Mouse (Mus musculus) liver, embryonic 14.5 days (tissue): Measurements from ENCODE around the gene Fbrs. TPM values are rescaled to one million over a fixed set of nuclear protein-coding genes. Genes with fewer than 3 reads are reported as not detected.
"Not testable (repeated sequence)": the region's sequence is repeated elsewhere in the genome, so short reads cannot be mapped to it uniquely, and the experiment has no call there.

Experiments
- ATAC-seq: fragments of 200-750 bp; cut with Nextera tagmentation; 2 replicates; pipeline ENCODE4 v1.8.0; 2017; ENCODE audit warnings: moderate number of reproducible peaks, mild to moderate bottlenecking, moderate library complexity; ENCODE audit not compliant: insufficient read depth
- DNase-seq, 3 experiments: peaks; one replicate each; pipeline ENCODE4 v3.0.0-alpha.2; 2012 to 2013; ENCODE audit warnings: low read depth in 3 of 3, low spot score in 3 of 3
- H3K27ac ChIP-seq: fragments of 300-500 bp; sonication (generic); 2 replicates; pipeline ENCODE4 v1.5.1; 2014; ENCODE audit warnings: moderate library complexity, mild to moderate bottlenecking, control low read depth, inconsistent platforms
- H3K27me3 ChIP-seq: fragments of 300-500 bp; sonication (generic); 2 replicates; pipeline ENCODE4 v1.6.1; 2014; ENCODE audit warnings: mild to moderate bottlenecking, low read length, moderate library complexity; ENCODE audit not compliant: control insufficient read depth, insufficient read depth
- H3K36me3 ChIP-seq: fragments of 300-500 bp; sonication (generic); replicated peaks from 2 replicates; pipeline ENCODE4 v1.6.1; 2014; ENCODE audit warnings: low read depth; ENCODE audit not compliant: control insufficient read depth, insufficient read depth
- H3K4me1 ChIP-seq, 2 experiments: fragments of 200-500 bp in 1 of 2; fragments of 300-500 bp in 1 of 2; sonication (generic) in 1 of 2; replicated peaks; 2 replicates each; pipeline ENCODE4 v1.6.1; 2012 to 2014; ENCODE audit warnings: antibody characterized with exemption in 1 of 2, inconsistent platforms in 1 of 2, low read length in 1 of 2; ENCODE audit not compliant: control insufficient read depth in 2 of 2, insufficient read depth in 2 of 2
- H3K4me2 ChIP-seq: fragments of 300-500 bp; sonication (generic); 2 replicates; pipeline ENCODE4 v1.6.1; 2014; ENCODE audit warnings: low read depth, mild to moderate bottlenecking, control low read depth, moderate library complexity
- H3K4me3 ChIP-seq, 2 experiments: fragments of 200-500 bp in 1 of 2; fragments of 300-500 bp in 1 of 2; sonication (generic) in 1 of 2; 2 replicates each; pipeline ENCODE4 v1.5.1; 2012 to 2014; ENCODE audit warnings: low read depth in 2 of 2, low read length in 2 of 2, mild to moderate bottlenecking in 2 of 2, control low read depth in 1 of 2, inconsistent platforms in 1 of 2, moderate library complexity in 1 of 2; ENCODE audit not compliant: insufficient read depth in 1 of 2
- H3K9ac ChIP-seq: fragments of 300-500 bp; sonication (generic); replicated peaks from 2 replicates; pipeline ENCODE4 v1.6.1; 2014; ENCODE audit warnings: mild to moderate bottlenecking, control low read depth, moderate library complexity
- H3K9me3 ChIP-seq: fragments of 300-500 bp; sonication (generic); 2 replicates; pipeline ENCODE4 v1.6.1; 2016; ENCODE audit warnings: low read length, mixed read lengths; ENCODE audit not compliant: control insufficient read depth
- CTCF ChIP-seq: IDR thresholded peaks from 2 replicates; pipeline ENCODE4 v1.5.1; 2016; ENCODE audit warnings: antibody characterized with exemption, low read depth, control low read depth
- EP300 ChIP-seq: IDR thresholded peaks from 2 replicates; pipeline ENCODE4 v1.6.1; 2016; ENCODE audit warnings: antibody characterized with exemption, low read depth
- WGBS: fragments of 180-500 bp; shearing (Covaris S2); extraction: QIAGEN DNeasy Blood & Tissue Kit; methylation state at CpG from one replicate; pipeline ENCODE4 v1.1.7; 2014; ENCODE audit not compliant: insufficient replicate concordance; 5-methylcytosine and 5-hydroxymethylcytosine counted together
- polyA plus RNA-seq, 2 experiments: library from polyadenylated mRNA; depleted of rRNA in 1 of 2; stranded (reverse) in 1 of 2; unstranded in 1 of 2; fragments of >200 nt; fragmentation: Nextera tagmentation in 1 of 2; extraction: Ambion mirVana in 1 of 2; gene quantifications; 2 replicates each; pipeline versions ENCODE4 v1.2.1 to v1.2.3; 2012 to 2014

The Fbrs gene
- polyA plus RNA-seq, 2 experiments: 4.7 to 7.3 TPM

DNA sequence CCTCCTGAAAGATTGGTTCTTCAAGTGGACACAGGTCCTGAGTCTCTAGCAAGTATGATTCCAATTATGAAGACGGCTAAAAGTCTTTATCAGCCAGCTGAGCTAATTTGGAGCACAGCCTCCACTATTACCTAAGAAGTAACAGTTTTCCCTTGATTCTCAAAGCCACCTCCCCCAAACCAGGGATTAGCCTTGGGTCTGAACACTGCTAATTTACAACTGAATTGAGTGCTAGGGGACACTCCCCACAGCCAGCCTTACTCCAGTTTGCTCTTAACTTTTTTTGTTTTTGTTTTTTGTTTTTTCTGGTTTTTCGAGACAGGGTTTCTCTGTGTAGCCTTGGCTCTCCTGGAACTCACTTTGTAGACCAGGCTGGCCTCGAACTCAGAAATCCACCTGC is 13.8 kb upstream of the Fbrs start:
- no peak for DNase-seq
- Histone ChIP-seq H3K9ac (no peak overlapping the region), H3K27ac (no peak overlapping the region), H3K4me1 (peaks cover 9 to 15% of the 10 kb centered on the region in 2 experiments), H3K36me3 (peaks cover 5% of the 10 kb centered on the region; the same call in 1 of the 2 replicates), H3K4me2 (no peak overlapping the region), H3K4me3 (no peak overlapping the region), H3K9me3 (no peaks in the 10 kb centered on the region; the same call in 1 of the 2 replicates), H3K27me3 (no peaks in the 10 kb centered on the region)
- TF ChIP-seq CTCF (no peak), EP300 (no peak)
- WGBS: 71% methylated on average over 3 of the region's 3 CpGs
- ATAC-seq: no peak

DNA sequence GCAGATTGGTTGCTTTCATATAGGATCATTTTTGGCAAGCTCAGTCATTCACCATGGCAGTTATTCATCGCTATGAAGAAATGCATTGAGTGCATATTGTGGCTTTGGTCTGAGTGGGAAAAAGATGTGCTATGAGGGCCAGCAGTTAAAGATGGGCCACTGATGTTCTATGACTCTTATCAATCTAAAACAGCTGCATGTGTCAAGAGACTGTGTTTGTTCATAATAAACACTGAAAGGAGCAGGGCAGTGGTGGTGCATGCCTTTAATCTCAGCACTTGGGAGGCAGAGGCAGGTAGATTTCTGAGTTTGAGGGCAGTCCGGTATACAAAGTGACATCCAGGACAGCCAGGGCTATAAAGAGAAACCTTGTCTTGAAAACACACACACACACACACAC is 13.3 kb upstream of the Fbrs start:
- not testable (repeated sequence) for H3K27ac ChIP-seq
- ATAC-seq: 0 out of 2 replicates have a peak, but pooled peaks have one; percentile 38

DNA sequence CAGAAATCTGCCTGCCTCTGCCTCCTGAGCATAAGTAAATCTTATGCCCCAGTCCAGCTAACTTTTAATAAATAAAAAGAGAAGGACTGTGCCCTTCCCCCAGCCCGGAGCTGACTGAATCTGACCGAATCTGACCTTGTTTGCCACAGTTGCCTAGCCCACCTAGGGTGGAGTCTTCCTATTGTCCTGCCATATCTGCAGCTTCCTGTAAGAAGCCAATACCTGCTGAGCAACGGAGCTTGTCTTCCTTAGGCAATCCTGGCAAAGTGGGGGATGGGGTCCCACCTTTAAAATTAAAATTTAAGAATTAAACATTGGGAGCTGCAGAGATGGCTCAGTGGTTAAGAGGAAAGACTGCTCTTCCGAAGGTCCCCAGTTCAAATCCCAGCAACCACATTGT is 12.4 kb upstream of the Fbrs start:
- no peak for DNase-seq
- H3K27me3 ChIP-seq: no peaks in the 10 kb centered on the region
- peaks cover 9 to 17% of the 10 kb centered on the region in 2 experiments for H3K4me1 ChIP-seq
- H3K9ac ChIP-seq: no peak overlapping the region
- TF ChIP-seq EP300 (no peak), CTCF (no peak)
- no peak overlapping the region for H3K4me2 ChIP-seq
- H3K4me3 ChIP-seq: no peak overlapping the region
- no peaks in the 10 kb centered on the region; the same call in 1 of the 2 replicates for H3K9me3 ChIP-seq
- no peak overlapping the region for H3K27ac ChIP-seq
- peaks cover 5% of the 10 kb centered on the region; the same call in 1 of the 2 replicates for H3K36me3 ChIP-seq
- 87% methylated on average over 4 of the region's 4 CpGs for WGBS
- ATAC-seq: no peak

More for the DNA sequence above, 13.3 kb upstream of the Fbrs start:
- H3K4me3 ChIP-seq, H3K36me3 ChIP-seq, H3K27me3 ChIP-seq, H3K9me3 ChIP-seq, DNase-seq, H3K4me2 ChIP-seq, H3K9ac ChIP-seq: not testable (repeated sequence)
- H3K4me1 ChIP-seq: peaks cover 9 to 17% of the 10 kb centered on the region in 2 experiments
- WGBS: 80% methylated on average over 2 of the region's 2 CpGs
- 0 out of 2 replicates have a peak, but pooled peaks have one; percentile 22 for TF ChIP-seq EP300

GRCm38 (mm10) chr7:127470011-127470715 is 8.8 kb upstream of the Fbrs start:
- peaks cover 16 to 23% of the 10 kb centered on the region in 2 experiments for H3K4me1 ChIP-seq
- H3K9me3 ChIP-seq: no peaks in the 10 kb centered on the region; the same call in 1 of the 2 replicates
- peak overlapping the region; percentile 89 for H3K4me2 ChIP-seq
- DNase-seq: no peak
- H3K27ac ChIP-seq: peak overlapping the region; percentile 94
- peak overlapping the region; percentile 95 for H3K9ac ChIP-seq
- peak overlapping the region; percentile 93 to 99 for H3K4me3 ChIP-seq
- ATAC-seq: peak; percentile 36; the same call in 1 of the 2 replicates
- 11% methylated on average over 10 of the region's 10 CpGs for WGBS
- peaks cover 24% of the 10 kb centered on the region for H3K36me3 ChIP-seq
- no peak for TF ChIP-seq CTCF
- TF ChIP-seq EP300: no peak
- no peaks in the 10 kb centered on the region for H3K27me3 ChIP-seq

DNA sequence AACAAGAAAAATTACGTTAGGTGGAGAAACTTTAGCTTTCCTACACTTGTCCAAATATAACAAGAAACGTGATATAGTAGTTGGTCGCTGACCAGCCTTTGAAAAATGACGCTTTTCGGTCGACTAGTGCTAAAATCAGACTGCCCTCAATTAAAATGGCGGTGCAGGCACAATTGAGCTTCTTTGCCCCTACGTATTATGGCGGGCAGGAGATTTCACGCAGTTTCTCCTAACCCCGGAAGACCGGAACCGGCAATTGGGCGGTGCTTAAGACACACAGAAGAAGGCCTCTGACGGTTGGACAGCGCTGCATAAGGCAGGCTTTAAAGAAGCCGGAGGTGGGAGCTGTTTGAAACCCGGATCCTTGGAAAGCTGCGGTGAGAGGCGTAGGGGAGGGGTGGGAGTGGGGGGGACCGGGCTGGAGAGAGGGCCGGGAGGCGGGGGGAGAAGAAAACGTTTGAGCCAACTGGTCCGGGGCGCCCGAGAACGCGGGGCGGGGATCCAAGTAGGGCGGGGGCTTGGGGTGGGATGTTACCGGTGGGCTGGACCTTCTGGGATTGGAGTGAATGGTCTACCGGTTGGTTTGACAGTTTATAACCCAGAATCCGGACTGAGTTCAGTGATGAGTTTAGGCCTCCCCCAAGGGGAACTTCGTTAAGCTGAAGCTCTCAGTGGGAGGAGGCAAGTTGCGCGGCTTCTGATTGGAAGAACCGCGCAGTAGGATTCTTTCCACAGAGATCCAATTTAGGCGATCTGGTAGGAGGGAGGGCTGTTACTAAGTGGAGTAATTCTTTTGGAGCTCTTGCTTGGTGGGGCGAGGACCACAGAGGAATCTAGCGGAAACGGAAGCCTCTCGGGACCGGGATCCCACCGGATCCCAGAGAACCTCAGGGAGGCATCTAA is 8.0 kb upstream of the Fbrs start:
- Histone ChIP-seq H3K27me3 (no peaks in the 10 kb centered on the region), H3K27ac (peak overlapping the region; percentile 94), H3K4me2 (peak overlapping the region; percentile 89), H3K4me1 (peaks cover 13 to 17% of the 10 kb centered on the region in 2 experiments), H3K9ac (peak overlapping the region; percentile 95), H3K4me3 (peak overlapping the region; percentile 93 to 99), H3K9me3 (no peaks in the 10 kb centered on the region; the same call in 1 of the 2 replicates), H3K36me3 (peaks cover 32% of the 10 kb centered on the region)
- peak; percentile 41 for TF ChIP-seq EP300
- TF ChIP-seq CTCF: no peak
- under 1% methylated on average over 45 of the region's 46 CpGs for WGBS
- DNase-seq: peak; percentile 92 to 94 (median 94)
- peak; percentile 91 for ATAC-seq
